Mouse (Mus musculus): Measurements from ENCODE around the gene Bend3.
"Not testable (repeated sequence)": the region's sequence is repeated elsewhere in the genome, so short reads cannot be mapped to it uniquely, and the experiment has no call there.

Gene Bend3

GRCm38 (mm10) chr10:43490846-43491245 lies 12.2 kb downstream of the Bend3 start:
- no peak for TF ChIP-seq GATA4 (IDR thresholded peaks at IDR 0.05; ENCODE audit: insufficient replicate concordance, low read length)

DNA sequence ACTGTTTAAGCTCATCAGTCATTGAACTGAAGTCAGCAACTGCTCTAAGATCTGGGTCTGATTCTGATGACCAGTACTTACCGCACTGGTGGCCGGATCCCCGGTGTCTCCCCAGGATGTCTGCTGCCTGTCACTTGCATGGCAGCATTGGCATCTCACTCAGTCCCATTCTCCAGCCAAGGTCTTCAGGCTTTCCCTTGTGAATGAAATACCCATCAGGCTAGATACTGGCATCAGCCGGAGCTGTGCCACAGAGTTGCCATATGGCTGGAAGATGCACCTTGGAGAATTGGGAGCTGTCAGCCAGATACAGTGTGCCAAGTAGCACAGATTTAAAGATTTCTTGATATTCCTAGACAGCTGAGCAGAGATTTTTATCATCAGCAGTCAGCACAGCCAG lies 24.0 kb downstream of the Bend3 start:
- TF ChIP-seq GATA4 (IDR thresholded peaks at IDR 0.05; ENCODE audit: insufficient replicate concordance, low read length), result no peak

- TF ChIP-seq GATA4 (IDR thresholded peaks at IDR 0.05; ENCODE audit: insufficient replicate concordance, low read length), result no peak
Measured at GRCm38 (mm10) chr10:43504291-43504690, 25.7 kb downstream of the Bend3 start.

DNA sequence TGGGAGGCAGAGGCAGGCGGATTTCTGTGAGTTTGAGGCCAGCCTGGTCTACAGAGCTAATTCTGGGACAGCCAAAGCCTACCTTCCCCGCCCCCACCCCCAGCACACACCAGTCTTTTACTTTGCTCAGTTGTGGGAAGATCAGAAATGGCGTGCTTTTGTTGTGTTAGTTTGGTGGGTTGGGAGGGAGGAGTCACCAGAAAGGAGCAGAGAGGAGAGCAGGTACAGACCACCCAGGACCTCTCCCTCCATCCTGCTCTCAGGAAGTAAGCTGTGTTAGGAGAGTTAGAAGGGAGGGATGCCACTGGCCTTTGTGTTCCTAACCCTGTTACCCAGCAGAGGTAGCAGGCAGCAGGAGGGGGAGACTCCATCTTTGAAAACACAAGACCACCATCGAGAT lies 28.4 kb downstream of the Bend3 start:
- no peak for TF ChIP-seq GATA4 (IDR thresholded peaks at IDR 0.05; ENCODE audit: insufficient replicate concordance, low read length)

DNA sequence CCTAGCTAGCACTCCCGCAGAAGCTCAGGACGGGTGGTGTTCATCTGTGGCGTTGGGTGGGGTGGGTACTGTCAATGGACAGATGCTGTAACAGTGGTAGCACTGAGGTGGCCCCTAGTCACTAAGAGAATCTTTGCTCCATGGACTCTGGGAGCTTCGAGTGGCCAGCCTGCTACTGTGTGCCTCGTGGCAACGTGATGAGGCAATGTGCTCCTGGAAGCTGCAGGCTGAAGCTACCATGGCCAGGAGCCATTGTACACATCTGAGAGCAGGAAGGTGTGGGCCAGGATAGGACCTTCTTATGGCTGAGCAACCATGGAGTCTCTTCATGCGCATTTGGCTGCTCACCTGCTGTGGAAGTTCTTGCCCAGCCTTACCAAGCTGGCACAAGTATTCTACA lies 30.6 kb downstream of the Bend3 start:
- no peak for TF ChIP-seq GATA4 (IDR thresholded peaks at IDR 0.05; ENCODE audit: insufficient replicate concordance, low read length)

- TF ChIP-seq GATA4 (IDR thresholded peaks at IDR 0.05; ENCODE audit: insufficient replicate concordance, low read length), result no peak
Measured at GRCm38 (mm10) chr10:43512976-43513375, 34.3 kb downstream of the Bend3 start.

DNA sequence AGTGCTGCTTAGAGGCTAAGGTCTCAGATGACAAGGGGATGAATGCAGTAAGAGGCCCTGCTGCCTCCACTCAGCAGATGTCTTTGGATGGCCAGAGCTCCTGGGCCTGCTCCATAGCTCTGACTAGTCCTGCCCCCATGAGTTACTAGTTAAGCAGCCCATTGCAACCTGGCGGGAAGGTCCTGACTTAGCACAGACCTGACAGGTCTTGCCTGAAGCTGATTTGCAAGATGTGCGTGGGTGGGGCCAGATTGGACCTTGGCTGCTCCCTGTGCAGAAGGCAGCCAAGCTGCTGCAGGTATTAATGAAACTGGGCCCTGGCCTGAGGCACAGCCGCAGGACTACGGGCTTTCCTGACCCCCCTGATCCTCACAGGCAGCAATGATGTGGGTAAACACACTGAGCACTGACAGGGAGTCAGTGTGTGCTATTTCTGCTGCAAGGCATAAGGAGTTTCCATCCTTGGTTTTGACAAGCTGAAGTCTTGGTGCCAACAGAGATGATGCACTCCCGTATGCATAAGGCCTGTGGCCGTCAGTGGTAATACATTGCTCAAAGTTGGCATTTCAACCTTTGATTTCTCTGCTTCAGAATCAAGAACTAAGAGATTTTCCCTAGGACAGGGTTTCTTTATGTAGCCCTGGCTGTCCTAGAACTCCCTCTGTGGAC lies 38.5 kb downstream of the Bend3 start:
- no peak for TF ChIP-seq GATA4 (IDR thresholded peaks at IDR 0.05; ENCODE audit: insufficient replicate concordance, low read length)

DNA sequence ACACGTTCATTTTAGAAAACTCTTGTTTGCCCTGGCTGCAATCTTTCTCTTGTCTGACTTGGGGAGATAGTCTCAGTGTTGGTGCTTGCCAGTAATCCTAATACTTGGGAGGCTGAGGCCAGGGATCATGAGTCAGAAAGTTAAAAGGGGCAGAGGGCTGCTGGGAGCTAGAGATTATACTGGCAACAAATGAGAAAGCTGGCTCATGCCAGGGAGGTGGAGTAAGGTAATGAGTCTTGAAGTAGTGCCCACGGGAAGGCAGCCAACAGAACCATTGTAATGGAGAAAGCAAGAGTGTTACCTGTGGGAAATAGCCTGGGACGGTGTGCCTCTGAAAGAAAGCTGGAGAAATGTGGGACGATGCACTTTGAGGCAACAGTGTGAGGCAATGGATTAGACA lies 39.2 kb downstream of the Bend3 start:
- no peak for TF ChIP-seq GATA4 (IDR thresholded peaks at IDR 0.05; ENCODE audit: insufficient replicate concordance, low read length)

DNA sequence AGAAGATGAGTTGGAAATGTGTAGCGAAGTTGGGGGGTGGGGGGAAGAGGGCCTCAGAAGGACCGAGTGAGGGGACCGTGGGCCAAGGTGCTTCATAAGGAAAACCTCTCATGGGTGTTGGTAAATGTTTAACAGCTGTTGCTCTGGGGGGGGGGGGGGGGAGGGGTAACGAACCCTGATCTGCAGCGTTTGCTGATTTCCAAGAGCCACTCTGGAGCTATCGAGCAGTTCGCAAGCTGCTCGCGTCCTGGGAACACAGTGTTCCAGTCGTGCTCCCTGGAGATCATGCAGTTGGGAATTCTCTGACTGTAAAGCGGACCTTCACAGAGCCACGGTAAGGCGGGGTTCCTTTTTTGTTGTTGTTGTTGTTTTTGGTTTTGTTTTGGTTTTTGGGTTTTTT lies 39.7 kb downstream of the Bend3 start:
- TF ChIP-seq GATA4 (IDR thresholded peaks at IDR 0.05; ENCODE audit: insufficient replicate concordance, low read length), result no peak

DNA sequence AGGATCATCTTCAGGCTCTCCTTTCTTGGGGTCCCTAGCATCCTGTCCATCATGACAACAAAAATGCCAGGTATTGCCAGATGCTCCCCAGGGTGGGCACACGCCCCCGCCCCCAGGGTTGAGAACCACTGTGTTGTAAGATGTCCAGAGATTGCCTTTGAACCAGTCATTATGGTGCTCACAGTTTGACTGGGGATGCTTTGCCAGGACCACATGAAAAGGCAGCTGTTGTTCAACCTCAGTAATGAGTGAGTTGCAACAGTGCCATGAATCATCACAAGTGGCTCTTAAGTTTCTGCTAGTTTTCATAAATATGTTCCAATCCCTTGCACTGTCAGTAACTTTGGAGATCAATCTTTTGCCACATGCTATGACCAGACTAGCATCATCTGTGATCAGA lies 41.3 kb downstream of the Bend3 start:
- TF ChIP-seq GATA4 (IDR thresholded peaks at IDR 0.05; ENCODE audit: insufficient replicate concordance, low read length), result no peak

DNA sequence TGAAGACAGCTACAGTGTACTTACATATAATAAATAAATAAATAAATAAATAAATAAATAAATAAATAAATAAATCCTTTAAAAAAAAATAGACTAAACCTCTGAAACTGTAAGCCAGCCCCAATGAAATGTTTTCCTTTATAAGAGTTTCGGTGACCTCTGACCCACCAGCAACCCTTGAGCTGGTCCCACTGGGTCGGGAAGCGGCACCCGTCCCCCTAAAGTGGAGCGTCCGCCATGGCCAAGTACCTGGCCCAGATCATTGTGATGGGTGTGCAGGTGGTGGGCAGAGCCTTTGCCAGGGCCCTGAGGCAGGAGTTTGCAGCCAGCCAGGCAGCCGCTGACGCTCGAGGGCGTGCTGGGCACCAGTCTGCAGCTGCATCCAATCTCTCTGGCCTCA lies 45.3 kb downstream of the Bend3 start, which contains the start of gene Gm9803:
Gene Gm9803 (plus strand): TSS at position 154 of the 400 bp plus-strand sequence.
- TF ChIP-seq GATA4 (IDR thresholded peaks at IDR 0.05; ENCODE audit: insufficient replicate concordance, low read length), result not testable (repeated sequence)

GRCm38 (mm10) chr10:43527283-43528269 lies 48.9 kb downstream of the Bend3 start:
- no peak for TF ChIP-seq GATA4 (IDR thresholded peaks at IDR 0.05; ENCODE audit: insufficient replicate concordance, low read length)

DNA sequence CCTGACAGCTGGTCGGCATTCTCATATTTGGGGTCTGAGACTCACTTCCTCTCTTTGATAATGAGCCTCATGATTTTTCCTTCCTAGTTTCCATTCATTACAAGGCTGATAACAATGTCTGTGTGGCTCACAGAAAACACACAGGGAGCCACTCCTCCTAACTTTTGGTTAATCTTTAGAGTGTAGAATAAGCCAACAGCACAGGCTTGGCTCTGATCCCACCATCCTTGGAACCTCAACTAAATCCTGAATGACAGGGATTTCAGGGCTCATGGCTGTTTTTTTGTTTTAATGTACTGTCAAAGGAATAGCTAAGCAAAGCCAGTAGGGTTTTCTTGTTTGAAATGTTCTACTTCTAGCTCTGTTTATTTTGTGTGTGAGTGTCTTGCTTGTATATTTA lies 55.8 kb downstream of the Bend3 start:
- no peak for TF ChIP-seq GATA4 (IDR thresholded peaks at IDR 0.05; ENCODE audit: insufficient replicate concordance, low read length)

DNA sequence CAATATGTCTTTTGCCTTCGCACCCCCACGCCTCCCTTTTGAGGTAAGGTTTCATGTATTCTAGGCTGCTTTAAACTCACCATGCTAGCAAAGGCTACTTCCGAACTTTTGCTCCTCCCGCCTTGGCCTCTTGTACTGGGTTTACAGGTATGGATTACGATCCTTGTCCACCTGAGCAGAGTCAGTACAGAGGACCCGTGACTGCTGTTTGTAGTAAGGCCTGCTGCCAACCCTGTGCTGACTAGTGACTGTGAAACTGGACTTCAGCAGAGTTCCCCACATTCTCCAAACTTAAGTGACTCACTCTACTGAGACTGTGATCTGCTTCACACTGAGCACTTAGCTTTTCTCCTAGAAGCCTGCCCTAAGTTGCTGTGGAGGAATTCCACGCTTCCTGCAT lies 59.0 kb downstream of the Bend3 start:
- no peak for TF ChIP-seq GATA4 (IDR thresholded peaks at IDR 0.05; ENCODE audit: insufficient replicate concordance, low read length)

- no peak for TF ChIP-seq GATA4 (IDR thresholded peaks at IDR 0.05; ENCODE audit: insufficient replicate concordance, low read length)
Measured at GRCm38 (mm10) chr10:43538831-43539230, 60.2 kb downstream of the Bend3 start.

DNA sequence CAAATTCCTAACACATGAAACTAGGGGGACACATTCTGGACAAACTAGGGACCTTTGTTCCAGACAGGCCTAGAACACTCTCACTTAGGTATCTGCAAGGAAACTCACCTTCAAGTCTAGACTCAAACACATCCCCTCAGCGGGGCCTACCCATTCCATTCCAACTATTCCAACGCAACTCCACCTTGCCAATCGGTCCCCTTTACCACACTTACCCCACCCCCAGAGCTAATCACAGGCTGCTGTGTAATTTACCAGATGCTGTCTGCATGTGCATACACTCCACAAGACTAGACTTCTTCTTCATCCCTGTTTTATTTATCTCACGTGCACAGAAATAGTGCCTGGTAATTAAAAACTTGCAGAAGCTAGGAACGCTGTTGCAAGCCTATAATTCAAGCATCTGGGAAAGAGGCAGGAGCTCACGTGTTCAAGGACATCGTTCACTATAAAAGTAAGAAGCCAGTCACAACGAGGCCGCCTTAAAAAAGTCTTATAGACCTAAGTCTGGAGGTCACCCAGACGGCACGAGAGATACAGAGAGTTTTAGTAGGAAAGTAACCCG lies 61.2 kb downstream of the Bend3 start:
- TF ChIP-seq GATA4 (IDR thresholded peaks at IDR 0.05; ENCODE audit: insufficient replicate concordance, low read length), result no peak
